Mouse (Mus musculus): ENCODE data around the gene Ppef2.

DNA sequence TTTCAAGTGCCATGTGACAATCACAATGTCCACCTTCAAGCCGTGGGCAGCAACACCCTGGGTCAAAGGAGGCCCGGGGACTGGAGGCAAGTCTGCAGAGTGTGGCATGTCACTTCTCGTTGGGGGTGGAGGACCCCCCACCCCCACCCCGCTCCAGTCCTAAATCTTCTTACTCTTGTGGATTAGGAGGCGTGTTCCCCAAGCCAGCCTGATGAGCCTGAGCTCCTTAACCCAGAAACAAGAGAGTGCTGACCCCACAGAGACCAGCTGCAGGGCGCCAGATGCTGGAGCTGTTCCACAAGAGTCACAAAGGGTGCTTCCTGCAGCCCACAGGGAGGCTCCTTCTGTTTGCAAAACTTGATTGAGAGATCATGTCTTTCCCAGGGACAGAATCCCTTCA is at the start of gene Ppef2:
- TF ChIP-seq CTCF (IDR thresholded peaks at IDR 0.05; ENCODE audit: borderline replicate concordance, insufficient read depth, low read depth, low read length) (no peak), POLR2A (IDR thresholded peaks at IDR 0.05; ENCODE audit: borderline replicate concordance, insufficient read depth, low read length) (no peak)

Measured in cerebellum, adult 2 months (tissue).